Mouse (Mus musculus) retina, adult 2 months (tissue): ENCODE results near the gene Ndufb4.

Experiments used
- DNase-seq: peaks from one replicate; pipeline ENCODE4 v3.0.0-alpha.2; 2012; ENCODE audit warnings: low read depth, low spot score

Gene Ndufb4

DNA sequence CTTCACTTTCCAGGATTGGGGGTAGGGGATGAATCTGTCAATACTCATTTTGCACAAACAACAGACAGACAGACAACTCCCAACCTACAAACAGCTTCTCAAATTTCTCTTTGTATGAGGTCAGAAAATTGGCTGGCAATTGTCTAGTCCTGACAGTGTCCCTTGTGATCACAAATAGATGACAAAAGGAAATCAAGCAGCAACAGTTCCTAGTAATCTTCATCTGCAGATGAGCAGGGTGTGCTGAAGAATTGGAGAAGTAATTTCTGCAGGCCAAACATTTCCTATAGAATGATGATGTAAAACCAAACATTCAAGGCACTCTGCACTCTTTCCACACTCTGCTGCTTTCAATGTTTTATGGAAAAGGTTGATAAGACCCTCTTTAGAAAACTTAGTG lies 16.5 kb downstream of the Ndufb4 start:
- no peak for DNase-seq

DNA sequence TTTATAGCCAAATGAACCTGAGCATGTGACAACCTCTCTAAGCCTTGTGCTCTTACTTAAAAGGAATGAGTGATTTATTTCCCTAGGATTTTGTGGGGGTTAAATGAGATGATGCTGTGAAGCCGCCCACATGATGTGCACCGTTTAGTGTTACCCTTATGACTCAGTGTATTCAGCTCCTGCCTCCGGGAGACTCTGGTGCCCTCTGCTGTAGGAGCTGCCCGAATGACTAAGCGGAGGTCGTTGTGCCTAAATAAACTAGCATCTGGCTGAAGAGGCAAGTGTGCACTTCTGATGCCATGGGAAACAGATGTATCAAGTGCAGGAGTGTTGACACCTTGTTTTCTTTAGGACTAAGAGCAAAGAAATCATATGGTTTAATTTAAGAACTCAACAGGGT lies 18.1 kb downstream of the Ndufb4 start:
- DNase-seq, result no peak

DNA sequence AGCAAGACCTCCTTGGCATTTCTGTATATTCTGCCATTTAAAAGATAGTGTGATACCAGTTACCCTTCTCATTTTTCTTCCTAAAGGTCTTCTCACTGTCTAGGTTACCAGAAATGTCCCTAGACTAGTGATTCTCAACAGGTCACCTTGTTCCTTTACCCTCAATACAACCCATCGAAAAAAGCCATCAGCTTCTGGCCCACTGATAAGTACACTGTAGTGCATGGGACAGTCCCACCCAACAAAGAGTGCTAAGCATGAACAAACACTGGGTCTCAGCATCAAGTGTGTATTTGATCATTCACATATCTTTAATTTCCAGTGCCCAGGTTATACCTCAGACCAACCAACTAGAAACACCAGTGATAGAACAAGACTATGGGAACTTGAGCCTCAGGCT lies 19.2 kb downstream of the Ndufb4 start:
- DNase-seq, result no peak

DNA sequence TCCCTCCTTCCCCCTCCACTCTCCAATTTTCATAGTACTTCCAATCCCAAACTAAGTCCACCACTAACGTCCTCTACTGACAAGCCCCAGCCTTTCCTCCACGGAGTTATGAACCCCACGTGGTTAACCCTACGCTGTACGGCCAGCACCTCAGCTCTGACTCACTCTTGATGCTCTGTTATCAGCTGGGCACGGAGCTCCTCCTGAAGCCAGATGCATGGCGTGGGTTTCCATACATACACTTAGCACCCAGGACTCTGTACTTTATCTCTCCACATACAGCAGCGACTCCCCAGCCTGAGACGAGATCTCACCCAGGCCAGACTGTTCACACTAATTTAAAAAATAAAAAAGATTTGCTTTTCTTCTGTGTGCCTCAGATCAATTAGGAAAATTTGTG lies 19.7 kb downstream of the Ndufb4 start:
- no peak for DNase-seq

DNA sequence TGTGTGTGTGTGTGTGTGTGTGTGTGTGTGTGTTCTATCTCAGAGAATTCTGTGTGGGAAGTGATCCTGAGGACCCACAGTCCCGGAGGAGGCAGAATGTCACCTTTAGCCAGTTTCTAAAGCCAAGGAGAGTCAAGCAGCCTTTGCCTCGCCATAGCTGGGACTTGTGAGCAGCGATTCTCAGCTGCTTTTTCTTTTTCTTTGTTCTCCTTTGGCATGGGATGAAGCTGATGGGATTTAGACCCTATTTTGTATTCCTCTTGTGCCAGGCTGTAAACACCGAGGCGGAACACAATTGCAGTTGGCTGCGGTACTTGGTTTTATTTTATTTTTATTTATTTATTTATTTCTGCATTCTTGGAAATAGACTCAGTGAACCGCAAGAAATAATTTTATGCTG lies 25.2 kb downstream of the Ndufb4 start:
- no peak for DNase-seq

DNA sequence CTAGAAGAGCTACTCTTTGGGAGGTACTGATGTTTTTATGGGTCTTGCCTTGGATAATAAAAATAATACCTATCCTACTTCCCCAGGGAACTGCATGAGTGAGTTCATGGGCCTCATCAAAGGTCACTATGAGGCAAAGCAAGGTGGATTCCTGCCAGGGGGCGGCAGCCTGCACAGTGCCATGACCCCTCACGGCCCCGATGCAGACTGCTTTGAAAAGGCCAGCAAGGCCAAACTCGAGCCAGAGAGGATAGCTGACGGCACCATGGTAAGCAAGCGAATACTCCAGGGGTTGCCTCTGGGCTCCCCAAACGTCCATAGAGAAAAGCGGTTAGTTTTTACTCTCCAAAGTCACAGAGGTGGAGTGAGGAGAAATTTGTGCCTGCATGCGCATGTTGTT lies 25.9 kb downstream of the Ndufb4 start:
- no peak for DNase-seq

DNA sequence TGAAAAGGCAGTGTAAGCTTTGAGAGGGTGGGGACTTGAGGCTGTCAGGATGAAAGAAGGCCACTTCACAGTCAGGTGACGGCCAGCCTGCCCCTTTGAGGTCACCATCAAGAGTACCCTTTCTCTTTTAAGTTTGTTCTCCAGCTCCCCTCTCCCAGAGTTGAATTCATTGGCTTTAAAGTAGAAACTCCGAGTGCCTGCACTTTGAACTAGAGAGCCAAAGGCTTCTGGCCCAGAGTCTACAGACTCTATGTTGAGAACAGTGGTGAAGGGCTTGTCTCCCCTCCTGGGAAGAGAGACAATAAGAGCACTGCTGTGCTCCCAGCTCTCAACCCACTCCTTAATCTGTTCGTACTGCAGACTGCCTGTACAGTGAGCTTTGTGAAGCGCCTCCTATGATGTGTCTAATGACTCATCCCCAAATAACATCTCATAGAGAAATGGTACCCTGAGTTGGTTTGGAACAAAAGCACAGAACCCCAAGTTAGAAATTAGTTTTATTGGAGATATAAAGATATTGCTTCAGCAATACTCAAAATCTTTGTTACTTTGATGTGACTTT lies 27.8 kb downstream of the Ndufb4 start:
- no peak for DNase-seq

DNA sequence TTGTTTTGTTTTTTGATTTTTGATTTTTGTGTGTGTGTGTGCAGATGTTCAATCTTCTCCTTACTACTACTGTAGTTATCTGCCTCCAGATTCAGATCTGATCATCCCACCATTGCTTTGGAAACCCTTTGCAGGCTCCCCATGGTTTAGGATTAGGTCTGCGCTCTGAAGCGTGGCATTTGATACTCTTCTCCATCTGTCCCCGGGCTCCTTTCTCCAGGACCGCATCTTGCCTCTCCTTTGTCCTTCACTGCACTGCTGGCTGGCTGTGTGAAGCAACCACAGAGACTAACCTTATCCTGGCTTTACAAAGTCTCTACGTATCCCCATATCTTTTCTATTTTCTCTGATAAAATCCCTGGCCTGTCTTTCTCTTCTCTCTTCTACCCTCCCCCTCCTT lies 31.3 kb downstream of the Ndufb4 start:
- DNase-seq, result no peak

DNA sequence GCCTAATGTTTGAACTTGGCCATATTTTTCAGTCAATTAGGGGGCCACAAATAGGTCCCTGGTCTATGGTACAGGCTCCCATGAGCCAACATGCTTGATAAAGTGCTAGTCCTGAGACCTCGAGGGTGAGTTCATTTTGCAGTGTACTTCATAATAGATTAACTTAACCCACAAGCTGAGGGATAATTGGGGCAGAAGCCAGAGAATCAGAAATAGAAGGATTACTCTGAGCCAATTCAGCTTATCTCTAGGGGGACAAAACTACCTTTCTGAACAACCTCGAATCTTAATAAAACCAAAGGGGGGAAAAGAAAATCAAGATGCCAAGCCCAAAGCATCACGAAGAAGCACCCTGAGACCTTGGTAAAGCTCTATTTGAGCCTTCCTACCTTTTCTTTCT lies 31.9 kb downstream of the Ndufb4 start:
- DNase-seq, result no peak

DNA sequence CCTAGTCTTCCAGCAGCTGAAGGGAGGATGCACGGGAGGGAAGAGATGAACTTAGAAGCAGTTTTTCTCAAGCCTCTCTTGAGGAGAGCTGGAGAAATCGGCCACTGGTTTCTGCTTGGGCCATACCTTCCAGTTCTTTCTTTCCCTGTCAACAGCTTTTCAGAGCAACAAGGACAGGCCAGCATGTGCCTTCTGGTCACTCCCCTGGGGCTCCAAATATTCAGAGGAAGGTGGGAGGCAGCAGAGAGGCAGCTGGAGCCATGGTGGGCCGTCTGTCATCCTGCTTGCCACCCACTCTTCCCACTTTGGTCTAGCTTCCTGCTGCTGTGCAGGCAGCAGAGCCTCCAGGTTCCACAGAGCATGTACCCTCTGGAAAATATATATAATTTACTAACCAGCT lies 36.6 kb downstream of the Ndufb4 start:
- DNase-seq, result no peak

DNA sequence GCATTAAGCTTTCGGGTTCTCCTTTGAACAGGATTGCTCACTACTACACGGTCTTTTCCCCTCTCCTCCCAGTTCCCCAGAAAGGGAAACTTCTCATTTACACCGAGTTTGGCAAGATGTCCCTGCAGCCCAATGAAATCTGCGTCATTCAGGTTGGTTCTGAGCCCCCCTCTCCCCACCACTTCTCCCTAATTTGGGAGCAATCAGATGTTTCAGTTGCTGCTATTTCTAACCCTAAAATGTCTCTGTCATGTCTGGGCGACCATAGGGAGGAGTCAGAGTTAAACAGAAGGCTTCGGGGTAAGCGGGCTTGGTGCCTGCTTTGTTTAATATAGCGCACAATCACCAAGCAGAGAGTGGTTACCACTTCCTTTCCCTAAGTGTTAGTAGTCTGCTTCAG lies 38.1 kb downstream of the Ndufb4 start:
- no peak for DNase-seq

DNA sequence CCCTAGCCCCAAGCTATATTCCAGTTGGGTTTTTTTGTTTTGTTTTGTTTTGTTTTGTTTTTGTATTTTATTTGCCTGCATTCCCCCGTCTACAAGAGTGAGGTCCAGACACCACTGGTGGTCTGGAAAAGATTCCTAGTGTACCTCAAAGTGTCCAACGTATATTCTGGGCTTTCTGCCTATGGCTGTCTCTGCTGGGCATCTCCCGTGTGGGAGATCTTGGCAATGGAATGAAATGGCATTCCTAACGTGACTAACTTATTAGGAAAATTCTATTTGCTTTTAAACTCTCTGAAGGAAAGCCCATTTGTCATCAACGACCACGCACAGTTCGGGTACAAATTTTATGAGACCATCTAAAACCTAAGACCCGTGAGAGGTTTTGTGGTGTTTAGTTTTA lies 38.8 kb downstream of the Ndufb4 start:
- no peak for DNase-seq

DNA sequence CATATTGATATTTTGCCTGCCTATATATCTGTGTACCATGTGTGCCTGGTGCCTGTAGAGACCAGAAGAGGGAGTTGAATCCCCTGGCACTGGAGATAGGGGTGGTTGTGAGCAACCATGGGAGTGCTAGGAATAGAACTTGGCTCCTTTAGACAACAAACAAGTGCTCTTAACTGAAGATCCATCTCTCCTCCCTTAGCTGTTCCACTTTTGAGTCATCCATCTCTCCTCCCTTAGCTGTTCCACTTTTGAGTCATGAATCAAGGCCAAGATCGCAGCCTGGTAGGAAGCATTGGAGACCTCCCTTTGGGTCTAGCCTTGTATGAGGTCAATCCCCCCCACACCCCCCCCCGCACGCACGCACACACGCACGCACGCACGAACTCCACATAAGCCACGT lies 39.7 kb downstream of the Ndufb4 start:
- DNase-seq, result no peak

DNA sequence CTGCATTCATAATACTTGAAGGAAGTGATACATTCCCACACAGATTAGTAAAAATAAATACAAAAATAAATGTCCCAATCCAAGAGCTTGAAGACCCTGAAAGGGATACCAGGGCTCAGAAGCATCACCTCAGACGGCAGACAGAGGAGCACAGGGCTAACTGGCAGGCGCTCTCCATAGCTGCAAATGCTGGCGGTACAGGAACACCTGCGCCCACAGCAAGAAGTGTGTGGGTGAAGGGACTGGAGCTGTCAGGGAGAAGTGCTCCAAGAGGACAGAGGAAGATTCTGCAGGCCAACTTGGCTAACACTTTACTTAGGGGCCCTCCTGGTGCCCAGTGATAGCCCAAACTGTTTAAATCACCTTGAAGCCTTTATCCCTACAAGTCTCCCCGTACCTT lies 42.2 kb downstream of the Ndufb4 start:
- no peak for DNase-seq

DNA sequence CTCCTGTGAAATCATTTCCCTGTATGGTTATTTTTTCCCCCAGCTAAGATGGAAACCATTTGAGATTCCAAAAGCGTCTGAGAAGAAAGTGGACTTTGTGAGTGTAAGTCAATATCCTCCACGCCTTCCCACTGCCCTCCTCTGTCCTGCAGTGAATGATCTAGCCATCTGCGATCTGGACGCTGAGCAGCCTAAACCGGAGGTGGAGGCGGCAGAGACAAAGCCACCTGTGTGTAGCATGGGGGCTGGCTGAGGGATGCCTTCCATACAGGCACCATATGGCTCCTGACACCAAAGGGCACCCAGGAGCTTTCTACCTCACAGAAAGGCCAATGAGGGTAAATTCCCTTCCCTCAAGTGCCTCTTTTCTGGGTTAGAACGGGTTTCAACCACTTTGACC lies 43.2 kb downstream of the Ndufb4 start:
- no peak for DNase-seq

DNA sequence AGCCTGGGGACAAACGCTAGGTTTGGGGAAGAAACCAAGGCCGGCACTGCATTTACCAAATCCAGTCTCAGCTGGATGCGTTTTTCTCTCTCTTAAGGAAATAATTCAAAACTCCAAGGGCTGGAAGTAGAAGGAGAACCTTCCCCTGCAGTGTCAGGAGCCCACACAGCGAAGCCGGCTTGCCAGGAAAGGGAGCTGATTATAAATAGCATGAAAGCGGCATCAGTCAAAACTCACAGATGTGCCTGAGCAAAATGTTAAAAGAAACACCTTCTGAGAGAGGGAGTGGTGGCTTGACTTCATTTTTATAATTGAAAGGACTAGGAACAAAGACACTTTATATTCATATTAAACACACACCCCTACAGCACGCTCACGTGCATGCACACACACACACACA lies 43.9 kb downstream of the Ndufb4 start:
- DNase-seq, result no peak

DNA sequence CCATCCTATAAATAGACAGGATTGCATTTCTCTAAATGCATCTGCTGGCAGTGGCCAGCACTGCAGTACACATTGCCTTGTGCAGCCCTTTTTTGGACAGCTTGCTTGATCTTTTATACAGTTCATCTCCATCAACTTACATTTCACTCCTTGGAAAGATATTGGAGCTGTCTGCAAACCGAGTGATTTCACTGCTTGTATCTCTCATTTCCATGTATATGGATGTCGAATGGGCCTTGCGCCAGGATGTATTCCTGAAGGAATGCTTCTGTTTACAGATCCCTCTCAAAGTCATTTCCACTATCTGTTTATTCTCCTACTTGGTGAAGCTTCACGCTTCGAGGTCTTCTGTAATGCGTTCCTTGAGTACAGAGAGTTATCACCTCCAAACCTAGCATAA lies 50.0 kb downstream of the Ndufb4 start:
- DNase-seq, result no peak

DNA sequence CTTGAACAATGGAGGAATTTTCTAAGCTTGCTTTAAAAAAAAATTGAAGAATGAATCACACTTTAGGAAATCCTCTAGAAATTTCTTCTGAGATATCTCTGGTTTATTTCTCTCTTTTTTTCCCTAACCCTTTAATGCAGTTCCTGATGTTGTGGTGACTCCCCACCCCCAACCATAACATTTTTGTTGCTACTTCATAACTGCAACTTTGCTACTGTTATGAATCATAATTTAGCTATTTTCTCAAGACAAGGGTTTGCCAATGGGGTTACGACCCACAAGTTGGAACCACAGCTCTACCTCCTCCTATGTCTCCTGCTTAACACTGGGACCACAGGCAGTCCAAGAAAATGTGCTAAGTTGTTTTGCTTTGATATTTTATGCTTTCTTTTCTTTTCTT lies 50.8 kb downstream of the Ndufb4 start:
- DNase-seq, result no peak

DNA sequence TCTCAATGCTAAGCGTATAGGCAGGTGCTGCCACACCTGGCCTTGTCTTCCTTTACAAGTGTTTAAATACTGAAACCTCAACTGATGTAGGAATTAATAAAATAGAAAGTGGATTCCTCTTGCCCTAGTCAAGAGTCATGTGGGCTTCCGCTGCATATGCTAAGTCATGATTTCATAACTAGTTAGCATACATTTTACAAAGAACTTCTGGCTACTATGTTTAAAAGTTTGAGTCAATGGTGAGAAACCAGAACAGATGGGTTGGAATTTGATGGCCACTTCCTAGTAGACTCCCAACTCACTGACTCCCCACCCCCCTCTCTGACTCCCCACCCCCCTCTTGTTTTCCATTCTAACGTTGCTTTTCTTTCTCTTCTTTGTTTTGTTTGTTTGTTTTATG lies 54.9 kb downstream of the Ndufb4 start:
- no peak for DNase-seq

DNA sequence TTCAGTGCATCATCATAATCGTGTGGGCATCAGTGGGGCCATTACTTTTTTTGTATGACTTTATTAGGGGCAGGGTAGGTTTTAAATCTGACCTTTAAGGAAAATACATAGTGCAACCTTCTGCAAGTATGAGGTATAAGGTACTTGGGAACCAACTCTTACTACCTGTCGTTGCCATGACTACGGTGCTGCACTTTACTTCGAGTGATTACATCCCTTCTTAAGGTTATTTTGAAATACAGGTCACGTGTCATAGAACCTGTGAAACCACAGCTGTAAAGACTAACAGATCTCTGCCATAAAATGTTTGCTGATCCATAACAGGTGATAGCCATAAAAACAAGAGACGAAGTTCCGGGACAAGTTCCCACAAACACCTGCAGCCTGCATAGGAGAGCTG lies 55.8 kb downstream of the Ndufb4 start:
- DNase-seq, result no peak

DNA sequence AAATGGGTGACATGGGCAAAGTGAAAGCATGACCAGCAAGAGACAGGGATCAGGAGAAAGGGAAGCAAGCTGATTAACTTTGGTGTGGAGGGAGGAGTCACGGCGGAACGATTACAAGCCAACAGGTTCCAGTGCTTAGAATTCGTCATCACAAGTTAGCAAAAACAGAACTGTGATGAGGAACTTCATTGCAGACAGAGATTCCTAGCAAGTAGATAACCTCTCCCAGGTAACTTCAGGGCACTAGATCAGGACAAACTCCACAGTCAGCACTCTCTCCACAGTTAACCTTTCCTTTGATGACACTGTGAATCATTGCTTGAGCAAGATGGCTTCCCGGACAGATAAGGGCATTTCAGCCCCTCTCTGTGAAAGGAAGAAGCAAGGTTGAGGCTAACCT lies 56.8 kb downstream of the Ndufb4 start:
- no peak for DNase-seq
